Mouse (Mus musculus) E14TG2a.4 (cell line): ENCODE results near the gene Knstrn.

ENCODE experiments used
- CTCF ChIP-seq: conservative IDR thresholded peaks from 2 replicates; pipeline ENCODE4 v1.5.1; 2014; ENCODE audit warnings: low read length
- NANOG ChIP-seq: IDR thresholded peaks from 2 replicates; pipeline ENCODE4 v1.6.1; 2014; ENCODE audit warnings: borderline replicate concordance, low read length, mixed read lengths
- POU5F1 ChIP-seq: IDR thresholded peaks from 2 replicates; pipeline ENCODE4 v1.6.1; 2014; ENCODE audit warnings: low read length, borderline replicate concordance

- TF ChIP-seq CTCF (no peak), NANOG (no peak), POU5F1 (no peak)
Observed at GRCm38 (mm10) chr2:118775396-118775795, 38.4 kb upstream of the Knstrn start.
